Mouse (Mus musculus) midbrain, postnatal 0 days (tissue): ENCODE results near the gene Ets1. TPM values are rescaled to one million over a fixed set of nuclear protein-coding genes. Genes with fewer than 3 reads are reported as not detected.

ENCODE experiments used
- ATAC-seq: fragments of 200-750 bp; cut with Nextera tagmentation; 2 replicates; pipeline ENCODE4 v1.8.0; 2017; ENCODE audit warnings: moderate number of reproducible peaks, mild to moderate bottlenecking, moderate TSS enrichment, moderate library complexity; ENCODE audit not compliant: low FRiP score
- DNase-seq: peaks from one replicate; pipeline ENCODE4 v3.0.0-alpha.2; 2015; ENCODE audit warnings: low spot score
- H3K27ac ChIP-seq: fragments of 300-500 bp; sonication (generic); 2 replicates; pipeline ENCODE4 v1.5.1; 2014; ENCODE audit warnings: low read depth, mild to moderate bottlenecking, low read length, mixed read lengths
- H3K27me3 ChIP-seq: fragments of 300-500 bp; sonication (generic); 2 replicates; pipeline ENCODE4 v1.6.1; 2014; ENCODE audit warnings: low read length, control low read depth, mixed read lengths; ENCODE audit not compliant: insufficient read depth
- H3K36me3 ChIP-seq: fragments of 300-500 bp; sonication (generic); 2 replicates; pipeline ENCODE4 v1.6.1; 2014; ENCODE audit warnings: low read length, control low read depth, mixed read lengths; ENCODE audit not compliant: insufficient read depth
- H3K4me1 ChIP-seq: fragments of 300-500 bp; sonication (generic); 2 replicates; pipeline ENCODE4 v1.6.1; 2014; ENCODE audit warnings: mild to moderate bottlenecking, control low read depth, antibody characterized with exemption, low read length, mixed read lengths; ENCODE audit not compliant: insufficient read depth
- H3K4me2 ChIP-seq: fragments of 300-500 bp; sonication (generic); 2 replicates; pipeline ENCODE4 v1.6.1; 2014; ENCODE audit warnings: low read depth, mild to moderate bottlenecking, low read length, mixed read lengths; ENCODE audit not compliant: poor library complexity, severe bottlenecking
- H3K4me3 ChIP-seq: fragments of 300-500 bp; sonication (generic); 2 replicates; pipeline ENCODE4 v1.5.1; 2014; ENCODE audit warnings: low read depth, mild to moderate bottlenecking, low read length, moderate library complexity
- H3K9ac ChIP-seq: fragments of 300-500 bp; sonication (generic); replicated peaks from 2 replicates; pipeline ENCODE4 v1.6.1; 2014; ENCODE audit warnings: mild to moderate bottlenecking, low read length, moderate library complexity, mixed read lengths; ENCODE audit not compliant: poor library complexity, severe bottlenecking
- H3K9me3 ChIP-seq: fragments of 300-500 bp; sonication (generic); 2 replicates; pipeline ENCODE4 v1.6.1; 2016; ENCODE audit warnings: low read length, control low read depth
- CTCF ChIP-seq: IDR thresholded peaks from 2 replicates; pipeline ENCODE4 v1.5.1; 2016; ENCODE audit warnings: antibody characterized with exemption, mild to moderate bottlenecking
- WGBS: fragments of 180-500 bp; shearing (Covaris S2); extraction: QIAGEN DNeasy Blood & Tissue Kit; methylation state at CpG from one replicate; pipeline ENCODE4 v1.1.7; 2014; 5-methylcytosine and 5-hydroxymethylcytosine counted together
- polyA plus RNA-seq: library from polyadenylated mRNA; unstranded; fragments of >200 nt; fragmentation: Nextera tagmentation; extraction: Ambion mirVana; gene quantifications from 2 replicates; pipeline ENCODE4 v1.2.1, GENCODE M21; 2015
- total RNA-seq: library from RNA; depleted of rRNA; stranded (reverse); fragments of >200 nt; gene quantifications from 2 replicates; pipeline ENCODE4 v1.2.3, GENCODE M21; 2014

Gene Ets1
- total and polyA plus RNA-seq, 2 experiments from 2014 or later, result 8.9 to 10.8 TPM

DNA sequence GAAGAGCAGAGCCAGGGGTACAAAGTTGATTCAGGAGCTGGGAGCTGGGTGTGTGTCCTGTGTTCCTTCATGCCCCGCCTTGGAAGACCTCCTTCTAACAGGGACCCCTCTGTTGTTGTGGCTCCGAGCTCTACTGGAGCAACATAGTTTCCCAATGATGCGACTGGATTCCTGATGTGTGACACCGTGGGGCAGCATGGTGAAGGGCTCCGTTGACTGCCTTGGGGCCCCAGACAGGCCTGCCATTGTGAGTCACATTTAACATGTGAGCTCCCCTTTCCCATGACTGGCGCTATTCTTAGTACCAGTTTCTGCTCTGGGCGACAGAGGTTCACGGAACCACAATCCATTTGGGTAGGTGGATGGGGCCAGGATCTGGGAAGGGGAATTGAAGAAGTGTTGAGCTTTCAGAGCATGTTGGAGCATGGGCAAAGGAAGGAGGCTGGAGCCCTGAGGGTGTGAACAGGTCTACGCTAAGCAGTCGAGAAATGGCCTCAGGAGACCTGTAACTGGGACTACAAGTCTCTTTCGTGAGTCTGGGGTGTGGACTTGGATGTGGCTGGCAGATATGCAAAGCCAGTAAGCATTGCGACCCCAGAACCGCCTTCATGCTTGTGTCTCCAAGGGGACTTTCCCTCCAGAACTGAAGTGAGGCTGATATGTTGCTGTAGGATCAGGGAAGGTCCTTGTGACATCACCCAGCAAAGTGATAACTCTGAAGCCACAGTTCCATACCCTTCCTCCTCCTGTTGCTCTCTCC is 113.9 kb downstream of the Ets1 start:
- no peak overlapping the region for H3K27ac ChIP-seq
- no peak for ATAC-seq
- WGBS, result 93% methylated on average over 13 of the region's 13 CpGs

DNA sequence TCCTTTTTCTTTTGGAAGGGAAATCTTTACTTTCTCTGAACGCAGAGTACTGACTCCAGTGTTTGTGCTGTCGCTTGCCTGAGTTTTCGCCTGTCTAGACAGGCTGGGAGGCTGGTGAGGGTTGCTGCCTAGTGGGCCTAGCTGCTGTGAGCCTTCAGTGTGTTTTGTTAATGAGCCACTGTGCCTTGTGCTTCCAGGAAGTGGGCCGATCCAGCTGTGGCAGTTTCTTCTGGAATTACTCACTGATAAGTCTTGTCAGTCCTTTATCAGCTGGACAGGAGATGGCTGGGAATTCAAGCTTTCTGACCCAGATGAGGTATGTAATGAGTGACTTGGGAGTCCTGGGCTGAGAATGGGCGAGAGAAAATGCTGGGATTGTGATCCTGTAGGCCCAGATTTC is 116.6 kb downstream of the Ets1 start:
- no peak overlapping the region for H3K9ac ChIP-seq
- H3K27me3 ChIP-seq, result no peaks in the 10 kb centered on the region
- H3K4me1 ChIP-seq, result no peaks in the 10 kb centered on the region
- 86% methylated on average over 5 of the region's 5 CpGs for WGBS
- DNase-seq (no peak), ATAC-seq (no peak)
- H3K4me2 ChIP-seq, result no peak overlapping the region
- H3K4me3 ChIP-seq, result no peak overlapping the region
- H3K27ac ChIP-seq, result no peak overlapping the region
- no peak for TF ChIP-seq CTCF
- H3K36me3 ChIP-seq, result no peaks in the 10 kb centered on the region
- H3K9me3 ChIP-seq, result no peaks in the 10 kb centered on the region

More for the DNA sequence above, 113.9 kb downstream of the Ets1 start:
- H3K27me3 ChIP-seq, result no peaks in the 10 kb centered on the region
- no peaks in the 10 kb centered on the region for H3K9me3 ChIP-seq
- H3K4me2 ChIP-seq, result no peak overlapping the region
- H3K4me3 ChIP-seq, result no peak overlapping the region
- DNase-seq, result no peak
- no peak overlapping the region for H3K9ac ChIP-seq
- no peak for TF ChIP-seq CTCF
- no peaks in the 10 kb centered on the region for H3K4me1 ChIP-seq
- no peaks in the 10 kb centered on the region for H3K36me3 ChIP-seq

DNA sequence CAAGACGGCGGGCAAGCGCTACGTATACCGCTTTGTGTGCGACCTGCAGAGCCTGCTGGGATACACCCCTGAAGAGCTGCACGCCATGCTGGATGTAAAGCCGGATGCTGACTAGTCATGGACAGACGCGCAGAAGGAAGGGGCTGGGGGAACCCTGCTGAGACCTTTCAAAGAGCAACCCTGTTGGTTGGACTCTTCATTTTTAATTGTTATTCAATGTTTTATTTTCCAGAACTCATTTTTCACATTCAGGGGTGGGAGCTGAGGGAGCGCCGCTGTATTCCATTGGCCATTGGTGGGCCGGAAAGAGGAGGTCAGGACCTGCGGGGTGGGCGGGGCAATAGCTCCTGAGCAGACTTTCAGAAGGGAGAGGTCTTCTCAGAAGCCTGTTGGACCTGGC is 118.3 kb downstream of the Ets1 start:
- WGBS, result 84% methylated on average over 15 of the region's 15 CpGs
- no peak overlapping the region for H3K27ac ChIP-seq
- no peaks in the 10 kb centered on the region for H3K27me3 ChIP-seq
- no peak overlapping the region for H3K9ac ChIP-seq
- TF ChIP-seq CTCF, result no peak
- no peak overlapping the region for H3K4me2 ChIP-seq
- H3K36me3 ChIP-seq, result no peaks in the 10 kb centered on the region
- no peaks in the 10 kb centered on the region for H3K4me1 ChIP-seq
- H3K9me3 ChIP-seq, result no peaks in the 10 kb centered on the region
- no peak for ATAC-seq
- no peak for DNase-seq
- H3K4me3 ChIP-seq, result no peak overlapping the region

DNA sequence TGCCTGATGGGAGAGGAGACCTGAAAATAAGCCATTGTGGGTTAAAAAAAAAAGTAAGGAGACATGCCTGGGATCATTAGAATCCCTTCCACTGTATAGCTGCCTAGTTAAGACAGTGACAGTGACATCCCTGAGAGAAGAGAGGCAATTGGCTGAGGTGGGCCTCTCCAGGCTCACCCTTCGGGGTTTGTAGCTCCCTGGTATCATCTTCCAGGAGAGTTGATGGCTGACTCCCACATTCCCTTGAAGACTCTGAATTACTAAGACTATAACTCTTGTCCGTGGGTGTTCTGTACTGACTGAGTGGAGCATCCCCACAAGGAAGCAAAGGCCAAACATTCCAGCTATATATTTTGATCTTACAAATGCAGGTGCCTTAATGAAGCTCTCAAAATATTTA is 120.0 kb downstream of the Ets1 start:
- no peak for ATAC-seq
- no peak for TF ChIP-seq CTCF

DNA sequence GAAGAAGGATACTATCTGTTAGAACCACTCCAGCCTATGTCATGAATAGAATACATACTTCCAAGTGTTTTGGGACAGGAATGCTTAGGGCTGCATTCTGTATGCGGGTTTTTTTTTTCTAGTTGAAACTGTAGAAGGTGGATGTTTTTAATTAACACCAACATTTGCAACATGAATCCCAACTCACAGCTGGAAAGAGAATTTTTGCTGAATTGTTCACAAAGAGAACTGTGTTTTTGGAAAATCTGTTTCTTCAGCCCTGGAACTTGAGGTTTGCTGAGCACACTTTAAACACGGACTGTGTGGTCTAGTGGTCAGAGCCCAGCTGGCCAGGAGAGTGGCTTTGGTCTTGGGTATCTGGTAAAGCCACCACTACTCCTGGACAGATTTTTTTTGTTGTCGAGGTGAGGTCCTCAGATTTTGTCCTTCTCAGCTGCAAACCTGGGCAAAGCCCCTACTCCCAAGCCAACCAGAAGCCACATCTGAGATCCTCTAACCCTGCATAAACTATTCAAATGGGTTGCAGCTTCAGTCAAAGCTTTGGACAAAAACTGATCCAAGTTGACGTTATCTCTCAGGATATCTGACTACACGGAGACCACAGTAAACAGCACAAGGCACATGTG is 122.4 kb downstream of the Ets1 start:
- Histone ChIP-seq H3K9me3 (no peaks in the 10 kb centered on the region), H3K4me2 (no peak overlapping the region), H3K4me1 (no peaks in the 10 kb centered on the region), H3K4me3 (no peak overlapping the region), H3K9ac (no peak overlapping the region), H3K36me3 (no peaks in the 10 kb centered on the region), H3K27ac (no peak overlapping the region), H3K27me3 (no peaks in the 10 kb centered on the region)
- WGBS, result 88% methylated on average over 5 of the region's 5 CpGs
- no peak for TF ChIP-seq CTCF
- ATAC-seq (no peak), DNase-seq (no peak)

More for the DNA sequence above, 120.0 kb downstream of the Ets1 start:
- Histone ChIP-seq H3K4me1 (no peaks in the 10 kb centered on the region), H3K27me3 (no peaks in the 10 kb centered on the region), H3K4me3 (no peak overlapping the region), H3K4me2 (no peak overlapping the region), H3K27ac (no peak overlapping the region), H3K9ac (no peak overlapping the region), H3K36me3 (no peaks in the 10 kb centered on the region), H3K9me3 (no peaks in the 10 kb centered on the region)
- 77% methylated on average over 2 of the region's 2 CpGs for WGBS
- DNase-seq, result no peak

DNA sequence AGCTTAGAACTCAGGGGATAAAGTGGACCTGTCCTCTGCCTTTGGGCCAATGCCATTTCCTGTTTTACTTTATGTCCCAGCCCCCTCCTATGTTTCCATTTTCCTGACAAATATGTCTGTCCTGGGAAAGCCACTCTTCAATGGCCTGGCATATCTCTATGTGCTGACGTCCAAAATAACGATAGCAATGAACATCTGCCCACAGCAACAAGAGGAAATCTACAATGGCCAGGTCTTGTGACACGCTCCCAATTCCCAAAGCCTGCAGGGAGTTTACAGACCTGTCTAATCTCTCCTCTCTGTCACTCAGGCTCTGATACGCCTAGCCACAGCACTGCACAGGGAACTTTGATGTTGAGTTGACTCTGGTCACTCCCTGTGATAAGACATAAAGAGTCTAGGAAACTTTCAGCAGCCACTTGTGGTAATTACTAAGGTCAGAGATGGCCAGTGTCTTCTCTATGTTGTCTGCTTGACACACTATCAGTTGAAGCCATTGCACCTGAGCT is 124.7 kb downstream of the Ets1 start:
- no peak overlapping the region for H3K27ac ChIP-seq
- no peaks in the 10 kb centered on the region for H3K27me3 ChIP-seq
- no peak for TF ChIP-seq CTCF
- ATAC-seq (no peak), DNase-seq (no peak)
- H3K4me3 ChIP-seq, result no peak overlapping the region
- H3K9ac ChIP-seq, result no peak overlapping the region
- H3K4me1 ChIP-seq, result no peaks in the 10 kb centered on the region
- 82% methylated on average over 4 of the region's 4 CpGs for WGBS
- H3K36me3 ChIP-seq, result no peaks in the 10 kb centered on the region
- H3K4me2 ChIP-seq, result no peak overlapping the region
- no peaks in the 10 kb centered on the region for H3K9me3 ChIP-seq
